Mouse (Mus musculus) intestine, embryonic 16.5 days (tissue): ENCODE measurements at regions not wholly inside any gene's neighbourhood (a gene's known extent, or its start where the extent isn't known, plus 50 kb on each side); places are given as distances from the start of the nearest gene placed in this dataset.

Experiments
- ATAC-seq: fragments of 200-750 bp; cut with Nextera tagmentation; 2 replicates; pipeline ENCODE4 v1.8.0; 2017; ENCODE audit warnings: moderate TSS enrichment, moderate library complexity
- H3K27ac ChIP-seq: fragments of 300-500 bp; sonication (generic); 2 replicates; pipeline ENCODE4 v1.5.1; 2014; ENCODE audit warnings: mild to moderate bottlenecking, low read length
- H3K27me3 ChIP-seq: fragments of 300-500 bp; sonication (generic); replicated peaks from 2 replicates; pipeline ENCODE4 v1.6.1; 2014; ENCODE audit warnings: low read length, control low read depth, mixed read lengths; ENCODE audit not compliant: control insufficient read depth, insufficient read depth
- H3K36me3 ChIP-seq: fragments of 300-500 bp; sonication (generic); 2 replicates; pipeline ENCODE4 v1.6.1; 2014; ENCODE audit warnings: low read length, control low read depth; ENCODE audit not compliant: control insufficient read depth, insufficient read depth
- H3K4me1 ChIP-seq: fragments of 300-500 bp; sonication (generic); 2 replicates; pipeline ENCODE4 v1.6.1; 2014; ENCODE audit warnings: low read length, control low read depth, mixed read lengths; ENCODE audit not compliant: control insufficient read depth, insufficient read depth
- H3K4me2 ChIP-seq: fragments of 300-500 bp; sonication (generic); 2 replicates; pipeline ENCODE4 v1.6.1; 2014; ENCODE audit warnings: low read depth, low read length, control low read depth
- H3K4me3 ChIP-seq: fragments of 300-500 bp; sonication (generic); 2 replicates; pipeline ENCODE4 v1.5.1; 2014; ENCODE audit warnings: mild to moderate bottlenecking, low read length
- H3K9ac ChIP-seq: fragments of 300-500 bp; sonication (generic); 2 replicates; pipeline ENCODE4 v1.6.1; 2014; ENCODE audit warnings: low read depth, low read length
- H3K9me3 ChIP-seq: fragments of 300-500 bp; sonication (generic); 2 replicates; pipeline ENCODE4 v1.6.1; 2016; ENCODE audit warnings: low read length, control low read depth; ENCODE audit not compliant: control insufficient read depth
- WGBS: fragments of 180-500 bp; shearing (Covaris S2); extraction: QIAGEN DNeasy Blood & Tissue Kit; methylation state at CpG from one replicate; pipeline ENCODE4 v1.1.7; 2014; 5-methylcytosine and 5-hydroxymethylcytosine counted together

GRCm38 (mm10) chr6:52064176-52065015 lies 52.0 kb upstream of the Skap2 start:
- Histone ChIP-seq H3K4me2 (0 out of 2 replicates have a peak overlapping the region, but pooled peaks have one; percentile 11), H3K27ac (0 out of 2 replicates have a peak overlapping the region, but pooled peaks have one; percentile 26), H3K9me3 (no peaks in the 10 kb centered on the region), H3K9ac (0 out of 2 replicates have a peak overlapping the region, but pooled peaks have one; percentile 20), H3K36me3 (no peaks in the 10 kb centered on the region), H3K27me3 (no peaks in the 10 kb centered on the region), H3K4me1 (no peaks in the 10 kb centered on the region), H3K4me3 (no peak overlapping the region)
- 53% methylated on average over 13 of the region's 13 CpGs for WGBS
- ATAC-seq, result peak; percentile 38; the same call in 1 of the 2 replicates
